In genomic region chr7:45446589-45446988, GRCm38 (mm10) we compare ENCODE assay signal across 2 mouse cellular contexts.
TF ChIP-seq lines count a peak whose summit lies in the region.

No protein-coding gene starts in this region.

TF ChIP-seq in CH12.LX, 34 proteins besides CTCF, POLR2A, EP300 and RAD21:
- TF ChIP-seq HCFC1 (IDR thresholded peaks at IDR 0.05; ENCODE audit: low read depth, low read length) (peak; percentile 61), E2F4 (IDR thresholded peaks at IDR 0.05; ENCODE audit: insufficient replicate concordance, low read depth, low read length) (no peak), PAX5 (IDR thresholded peaks at IDR 0.05; ENCODE audit: low read length) (no peak), UBTF (IDR thresholded peaks at IDR 0.05; ENCODE audit: low read depth, low read length) (no peak)

TF ChIP-seq in MEL, 35 proteins besides CTCF, POLR2A, EP300 and RAD21:
- TF ChIP-seq POLR2AphosphoS5 (IDR thresholded peaks at IDR 0.05; ENCODE audit: borderline replicate concordance, low read depth, low read length): no peak
- TF ChIP-seq HCFC1 (IDR thresholded peaks at IDR 0.05; ENCODE audit: low read depth, low read length): peak; percentile 74
TF ChIP-seq in MEL: peak in this region for 1.
